Mouse (Mus musculus) cerebral cortex, adult 2 months (tissue): ENCODE results near the gene Nup85.

Source experiments
- WGBS: fragments of 180-500 bp; shearing (Covaris S2); methylation state at CpG from one replicate; pipeline ENCODE4 v1.1.7; 2018; 5-methylcytosine and 5-hydroxymethylcytosine counted together

The Nup85 gene

GRCm38 (mm10) chr11:115614346-115615107, 50.3 kb downstream of the Nup85 start:
- WGBS = 83% methylated on average over 10 of the region's 10 CpGs

- WGBS = 77% methylated on average over 15 of the region's 15 CpGs
These were observed 51.0 kb downstream of the Nup85 start for GRCm38 (mm10) chr11:115615108-115615825.

GRCm38 (mm10) chr11:115615875-115616274, 51.6 kb downstream of the Nup85 start:
- 80% methylated on average over 6 of the region's 6 CpGs for WGBS

- WGBS = 96% methylated on average over 7 of the region's 7 CpGs
These were observed 52.1 kb downstream of the Nup85 start for GRCm38 (mm10) chr11:115616371-115616770.

- 87% methylated on average over 6 of the region's 6 CpGs for WGBS
These were observed 52.7 kb downstream of the Nup85 start for GRCm38 (mm10) chr11:115616893-115617292.

- WGBS = 85% methylated on average over 2 of the region's 2 CpGs
These were observed 53.8 kb downstream of the Nup85 start for GRCm38 (mm10) chr11:115618001-115618400.

- 84% methylated on average over 16 of the region's 16 CpGs for WGBS
These were observed 54.7 kb downstream of the Nup85 start for GRCm38 (mm10) chr11:115618732-115619516.

- 95% methylated on average over 7 of the region's 7 CpGs for WGBS
These were observed 55.7 kb downstream of the Nup85 start for GRCm38 (mm10) chr11:115619949-115620348.

- 73% methylated on average over 9 of the region's 9 CpGs for WGBS
These were observed 59.3 kb downstream of the Nup85 start for GRCm38 (mm10) chr11:115623487-115624070.

GRCm38 (mm10) chr11:115625877-115626276, 61.6 kb downstream of the Nup85 start:
- WGBS = 77% methylated on average over 9 of the region's 9 CpGs

- 46% methylated on average over 11 of the region's 11 CpGs for WGBS
These were observed 62.8 kb downstream of the Nup85 start for GRCm38 (mm10) chr11:115626824-115627616.

GRCm38 (mm10) chr11:115627705-115628464, 63.7 kb downstream of the Nup85 start, which contains the start of gene Slc25a19:
Gene Slc25a19 (minus strand): TSS chr11:115628295.
- under 1% methylated on average over 47 of the region's 47 CpGs for WGBS

GRCm38 (mm10) chr11:115628465-115629101, 64.3 kb downstream of the Nup85 start:
- 48% methylated on average over 13 of the region's 13 CpGs for WGBS

GRCm38 (mm10) chr11:115629734-115630531, 65.7 kb downstream of the Nup85 start:
- WGBS = 89% methylated on average over 13 of the region's 13 CpGs

- 49% methylated on average over 16 of the region's 16 CpGs for WGBS
These were observed 66.6 kb downstream of the Nup85 start for GRCm38 (mm10) chr11:115630532-115631504.

- WGBS = 23% methylated on average over 3 of the region's 3 CpGs
These were observed 67.3 kb downstream of the Nup85 start for GRCm38 (mm10) chr11:115631505-115631890.

- WGBS = 79% methylated on average over 7 of the region's 7 CpGs
These were observed 68.0 kb downstream of the Nup85 start for GRCm38 (mm10) chr11:115632247-115632646.

- WGBS = 77% methylated on average over 10 of the region's 10 CpGs
These were observed 68.6 kb downstream of the Nup85 start for GRCm38 (mm10) chr11:115632862-115633261.
